Mouse (Mus musculus) stomach, postnatal 0 days (tissue): ENCODE data around the gene Gm49320. TPM values are rescaled to one million over a fixed set of nuclear protein-coding genes. Genes with fewer than 3 reads are reported as not detected.
A peak's percentile ranks its signal among the peaks of the same experiment; 100 is the strongest.

Experiments
- ATAC-seq: fragments of 200-750 bp; cut with Nextera tagmentation; 2 replicates; pipeline ENCODE4 v1.8.0; 2017; ENCODE audit not compliant: low FRiP score, low TSS enrichment
- DNase-seq: peaks from one replicate; pipeline ENCODE4 v3.0.0-alpha.2; 2016; ENCODE audit warnings: low spot score
- H3K27ac ChIP-seq: fragments of 300-500 bp; sonication (generic); replicated peaks from 2 replicates; pipeline ENCODE4 v1.5.1; 2014; ENCODE audit warnings: mild to moderate bottlenecking, control low read depth
- H3K27me3 ChIP-seq: fragments of 300-500 bp; sonication (generic); 2 replicates; pipeline ENCODE4 v1.6.1; 2014; ENCODE audit warnings: low read length; ENCODE audit not compliant: control insufficient read depth, insufficient read depth
- H3K36me3 ChIP-seq: fragments of 300-500 bp; sonication (generic); 2 replicates; pipeline ENCODE4 v1.6.1; 2014; ENCODE audit warnings: low read length, mixed read lengths; ENCODE audit not compliant: control insufficient read depth, insufficient read depth
- H3K4me1 ChIP-seq: fragments of 300-500 bp; sonication (generic); replicated peaks from 2 replicates; pipeline ENCODE4 v1.6.1; 2014; ENCODE audit warnings: antibody characterized with exemption; ENCODE audit not compliant: control insufficient read depth, insufficient read depth
- H3K4me2 ChIP-seq: fragments of 300-500 bp; sonication (generic); replicated peaks from 2 replicates; pipeline ENCODE4 v1.6.1; 2014; ENCODE audit warnings: low read depth, mild to moderate bottlenecking, control low read depth, moderate library complexity
- H3K4me3 ChIP-seq: fragments of 300-500 bp; sonication (generic); 2 replicates; pipeline ENCODE4 v1.5.1; 2014; ENCODE audit warnings: low read depth, low read length, control low read depth
- H3K9ac ChIP-seq: fragments of 300-500 bp; sonication (generic); 2 replicates; pipeline ENCODE4 v1.6.1; 2014; ENCODE audit warnings: mild to moderate bottlenecking, low read length, control low read depth, mixed read lengths
- H3K9me3 ChIP-seq: fragments of 300-500 bp; sonication (generic); 2 replicates; pipeline ENCODE4 v1.6.1; 2016; ENCODE audit warnings: low read length; ENCODE audit not compliant: control insufficient read depth
- CTCF ChIP-seq: IDR thresholded peaks from 2 replicates; pipeline ENCODE4 v1.5.1; 2016; ENCODE audit warnings: antibody characterized with exemption, low read depth, mild to moderate bottlenecking, moderate library complexity
- EP300 ChIP-seq: optimal IDR thresholded peaks from 2 replicates; pipeline ENCODE3; 2016; ENCODE audit warnings: antibody characterized with exemption
- WGBS: fragments of 180-500 bp; shearing (Covaris S2); extraction: QIAGEN DNeasy Blood & Tissue Kit; methylation state at CpG from one replicate; pipeline ENCODE4 v1.1.7; 2014; 5-methylcytosine and 5-hydroxymethylcytosine counted together
- polyA plus RNA-seq: library from polyadenylated mRNA; unstranded; fragments of >200 nt; fragmentation: Nextera tagmentation; extraction: Ambion mirVana; gene quantifications from 2 replicates; pipeline ENCODE4 v1.2.1, GENCODE M21; 2015

Gm49320 gene
- polyA plus RNA-seq, 1 experiment from 2014 or later, result 0.42 TPM

DNA sequence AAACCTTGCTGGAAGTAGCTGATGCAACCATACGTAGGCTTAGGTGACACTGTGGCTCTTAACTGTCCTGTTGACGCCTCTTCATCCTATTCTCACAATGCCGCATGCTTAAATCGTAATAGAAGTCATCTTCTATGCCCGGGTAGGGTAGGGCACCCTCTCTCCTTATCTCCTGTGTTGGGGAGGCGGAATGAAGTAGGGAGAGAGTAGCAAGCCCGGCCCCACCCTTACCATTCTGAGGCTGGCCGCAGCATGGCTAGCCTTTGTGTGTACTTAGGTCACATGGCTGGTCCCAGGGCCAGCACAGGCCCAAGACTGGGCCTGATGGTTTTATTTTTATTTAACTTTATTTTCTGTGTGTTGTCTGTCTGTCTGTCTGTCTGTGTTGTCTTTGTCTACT lies 8.6 kb downstream of the Gm49320 start:
- Histone ChIP-seq H3K4me2 (no peak overlapping the region), H3K9ac (no peak overlapping the region), H3K27me3 (no peaks in the 10 kb centered on the region), H3K4me1 (peaks cover under 1% of the 10 kb centered on the region; the same call in 1 of the 2 replicates), H3K9me3 (no peaks in the 10 kb centered on the region), H3K36me3 (peaks cover 33% of the 10 kb centered on the region), H3K27ac (no peak overlapping the region), H3K4me3 (no peak overlapping the region)
- WGBS, result 74% methylated on average over 8 of the region's 8 CpGs
- TF ChIP-seq EP300 (no peak), CTCF (no peak)
- DNase-seq (peak; percentile 51), ATAC-seq (peak; percentile 45)

DNA sequence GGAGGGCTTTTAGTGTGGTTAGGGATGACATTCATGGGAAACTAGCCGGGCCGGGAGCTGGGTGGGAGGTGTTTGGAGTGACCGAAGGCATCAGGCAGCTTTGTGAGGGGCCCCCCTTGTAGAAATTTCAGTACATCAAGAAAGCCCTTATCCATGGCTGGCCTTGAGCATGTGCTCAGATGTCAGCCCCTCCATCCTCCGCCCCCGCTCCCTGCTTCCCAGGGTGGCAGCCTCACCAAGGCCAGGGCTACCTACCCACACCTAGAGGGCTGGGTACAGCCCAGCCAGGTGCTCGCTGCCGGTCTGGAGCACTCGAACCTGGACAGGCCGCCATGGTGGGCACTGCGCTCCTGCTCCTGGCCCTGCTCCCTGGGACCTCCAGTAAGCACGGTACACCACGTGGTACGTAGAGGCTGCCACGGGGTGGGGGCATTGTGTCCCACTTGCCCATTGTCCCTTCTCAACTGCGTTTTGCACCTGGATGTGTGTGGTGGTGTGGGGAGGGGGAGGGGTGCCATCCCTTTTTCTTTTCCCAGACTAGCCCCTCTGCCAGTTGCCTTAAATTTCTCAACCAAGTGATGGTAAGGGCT lies 9.4 kb downstream of the Gm49320 start, which contains the start of gene Tgfbr3l:
Tgfbr3l (plus strand) TSS at position 264 of the 590 bp plus-strand sequence.
- no peak for ATAC-seq
- H3K4me1 ChIP-seq, result peaks cover 3% of the 10 kb centered on the region; the same call in 1 of the 2 replicates
- no peak within 1 kb of the TSS for H3K9ac ChIP-seq
- no peaks in the 10 kb centered on the region for H3K27me3 ChIP-seq
- H3K36me3 ChIP-seq, result peaks cover 26% of the 10 kb centered on the region
- no peak within 1 kb of the TSS for H3K4me3 ChIP-seq
- H3K4me2 ChIP-seq, result no peak within 1 kb of the TSS
- no peak for DNase-seq
- WGBS, result 70% methylated on average over 15 of the region's 15 CpGs
- TF ChIP-seq EP300, result no peak
- no peak for TF ChIP-seq CTCF
- no peaks in the 10 kb centered on the region for H3K9me3 ChIP-seq
- no peak within 1 kb of the TSS; the same call in 1 of the 2 replicates for H3K27ac ChIP-seq

DNA sequence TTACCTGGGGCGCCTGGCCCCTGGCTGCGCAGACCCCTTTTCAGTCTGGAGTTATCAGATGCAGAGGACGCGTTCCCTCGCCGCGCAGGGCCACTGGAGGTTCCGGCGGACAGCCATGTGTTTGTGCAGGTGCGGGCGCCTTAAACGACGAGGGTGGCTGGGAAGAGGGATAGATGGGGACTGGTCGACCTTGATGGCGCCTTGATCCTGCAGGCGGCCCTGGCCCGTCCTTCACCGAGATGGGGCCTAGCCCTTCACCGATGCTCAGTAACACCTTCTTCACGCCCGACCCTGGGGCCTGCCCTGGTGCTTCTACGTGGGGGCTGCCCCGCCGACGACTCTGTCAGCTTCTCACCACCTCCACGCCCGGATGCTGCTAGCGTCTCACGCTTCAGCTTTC lies 10.5 kb downstream of the Gm49320 start:
- no peak overlapping the region for H3K27ac ChIP-seq
- DNase-seq (no peak), ATAC-seq (no peak)
- no peaks in the 10 kb centered on the region for H3K27me3 ChIP-seq
- H3K9ac ChIP-seq, result no peak overlapping the region
- no peak overlapping the region for H3K4me3 ChIP-seq
- peaks cover 19% of the 10 kb centered on the region for H3K36me3 ChIP-seq
- WGBS, result 29% methylated on average over 29 of the region's 29 CpGs
- H3K4me2 ChIP-seq, result no peak overlapping the region
- TF ChIP-seq EP300 (no peak), CTCF (no peak)
- H3K4me1 ChIP-seq, result peaks cover 3% of the 10 kb centered on the region; the same call in 1 of the 2 replicates
- H3K9me3 ChIP-seq, result no peaks in the 10 kb centered on the region

DNA sequence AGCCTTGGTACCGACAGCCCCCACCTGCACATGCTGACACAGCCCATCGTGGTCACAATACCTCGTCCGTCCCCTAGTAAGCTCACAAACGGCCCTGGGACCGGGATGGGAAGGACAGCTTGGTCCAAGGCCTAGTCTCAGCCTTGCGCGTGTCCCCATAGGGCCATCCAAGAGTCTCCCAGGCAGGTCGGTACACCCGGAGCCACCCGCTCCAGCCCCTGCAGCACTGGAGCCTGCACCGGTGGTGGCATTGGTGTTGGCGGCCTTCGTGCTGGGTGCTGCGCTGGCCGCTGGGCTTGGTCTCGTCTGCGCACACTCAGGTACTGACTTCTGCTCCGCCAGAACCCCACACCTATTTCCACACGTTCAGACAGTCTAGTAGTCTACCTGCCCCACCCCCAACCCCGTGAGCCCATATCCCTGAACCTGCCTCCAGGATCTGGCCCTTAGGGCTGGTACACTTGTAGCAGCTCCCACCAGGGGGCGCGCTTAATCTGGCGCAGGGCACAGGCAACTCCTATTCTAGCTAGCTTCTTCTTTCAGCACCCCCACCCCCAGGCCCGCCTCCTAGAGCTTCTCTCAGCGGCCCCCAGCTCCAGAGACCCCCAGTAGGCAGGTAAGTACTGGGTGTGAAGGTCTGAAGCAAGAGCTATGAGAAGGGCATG lies 11.8 kb downstream of the Gm49320 start:
- DNase-seq (peak; percentile 88), ATAC-seq (peak; percentile 59)
- Histone ChIP-seq H3K9ac (peak overlapping the region; percentile 13), H3K4me2 (no peak overlapping the region), H3K9me3 (no peaks in the 10 kb centered on the region), H3K27ac (no peak overlapping the region), H3K4me1 (peaks cover 3% of the 10 kb centered on the region; the same call in 1 of the 2 replicates), H3K27me3 (no peaks in the 10 kb centered on the region), H3K36me3 (peaks cover 10% of the 10 kb centered on the region), H3K4me3 (no peak overlapping the region)
- no peak for TF ChIP-seq EP300
- TF ChIP-seq CTCF, result peak; percentile 90
- 43% methylated on average over 26 of the region's 26 CpGs for WGBS

DNA sequence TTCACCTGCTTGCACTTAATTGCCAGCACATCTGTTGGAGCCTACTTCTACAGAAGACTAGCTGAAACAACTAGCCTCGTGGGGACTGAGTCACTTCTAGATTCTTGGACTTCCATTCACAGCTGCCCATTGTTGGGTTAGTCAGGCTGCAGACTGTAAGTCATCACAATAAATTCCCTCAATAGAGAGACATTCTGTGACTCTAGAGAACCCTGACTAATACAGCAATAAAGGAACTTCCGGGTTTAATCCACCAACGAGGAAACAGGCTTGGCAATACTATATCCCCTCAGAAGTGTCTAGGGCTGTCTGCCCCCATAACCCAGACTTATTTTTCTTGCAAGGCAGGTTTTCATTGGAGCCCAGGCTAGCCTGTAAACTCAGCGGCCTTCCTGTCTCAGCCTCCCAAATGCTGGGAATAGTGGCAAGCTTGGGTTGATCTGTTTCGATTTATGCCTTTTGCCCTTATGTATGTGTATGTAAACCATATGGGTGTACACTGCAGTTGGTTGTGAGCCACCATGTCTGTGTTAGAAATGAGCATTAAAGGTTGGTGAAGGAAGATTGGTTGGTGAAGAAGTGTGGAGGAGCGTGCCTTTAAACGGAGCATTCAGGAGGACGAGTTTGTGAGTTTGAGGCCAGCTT lies 13.6 kb downstream of the Gm49320 start:
- WGBS, result 38% methylated on average over 8 of the region's 8 CpGs
- H3K9me3 ChIP-seq, result no peaks in the 10 kb centered on the region
- peak overlapping the region; percentile 56; the same call in 1 of the 2 replicates for H3K27ac ChIP-seq
- peak overlapping the region; percentile 89 for H3K9ac ChIP-seq
- H3K36me3 ChIP-seq, result peaks cover 6% of the 10 kb centered on the region; the same call in 1 of the 2 replicates
- peak overlapping the region; percentile 79 for H3K4me2 ChIP-seq
- peaks cover 3% of the 10 kb centered on the region; the same call in 1 of the 2 replicates for H3K4me1 ChIP-seq
- TF ChIP-seq EP300 (no peak), CTCF (no peak)
- DNase-seq (no peak), ATAC-seq (no peak)
- peak overlapping the region; percentile 82 for H3K4me3 ChIP-seq
- no peaks in the 10 kb centered on the region for H3K27me3 ChIP-seq
